Mouse (Mus musculus) adipocyte (in vitro differentiated cells): Measurements from ENCODE around the gene Cdk17.
A peak's percentile ranks its signal among the peaks of the same experiment; 100 is the strongest.

Source experiments
- DNase-seq: peaks from one replicate; pipeline ENCODE4 v3.0.0-alpha.2; 2016; ENCODE audit warnings: low spot score

The Cdk17 gene

GRCm38 (mm10) chr10:93289404-93289803 is 128.7 kb downstream of the Cdk17 start:
- no peak for DNase-seq

- DNase-seq, result peak; percentile 47
Observed at GRCm38 (mm10) chr10:93291352-93291751, 130.7 kb downstream of the Cdk17 start.

DNA sequence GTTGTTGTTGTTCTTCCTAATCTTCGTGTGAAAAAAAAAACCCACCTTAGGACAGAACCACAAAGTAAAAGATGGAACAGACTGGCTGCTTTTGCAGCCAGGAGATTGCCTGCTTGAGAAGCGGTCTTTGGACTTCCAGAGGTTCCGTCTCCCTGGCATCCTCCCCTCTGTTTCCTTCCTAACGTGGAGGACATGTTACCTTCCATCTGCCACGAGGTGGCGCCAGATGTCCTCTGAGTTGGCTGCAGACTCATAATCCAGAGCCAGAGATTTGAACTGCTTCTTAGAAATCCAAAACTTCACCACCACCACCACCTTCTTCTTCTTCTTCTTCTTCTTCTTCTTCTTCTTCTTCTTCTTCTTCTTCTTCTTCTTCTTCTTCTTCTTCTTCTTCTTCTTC is 131.2 kb downstream of the Cdk17 start:
- peak; percentile 87 for DNase-seq

GRCm38 (mm10) chr10:93293621-93294020 is 132.9 kb downstream of the Cdk17 start:
- DNase-seq, result no peak

DNA sequence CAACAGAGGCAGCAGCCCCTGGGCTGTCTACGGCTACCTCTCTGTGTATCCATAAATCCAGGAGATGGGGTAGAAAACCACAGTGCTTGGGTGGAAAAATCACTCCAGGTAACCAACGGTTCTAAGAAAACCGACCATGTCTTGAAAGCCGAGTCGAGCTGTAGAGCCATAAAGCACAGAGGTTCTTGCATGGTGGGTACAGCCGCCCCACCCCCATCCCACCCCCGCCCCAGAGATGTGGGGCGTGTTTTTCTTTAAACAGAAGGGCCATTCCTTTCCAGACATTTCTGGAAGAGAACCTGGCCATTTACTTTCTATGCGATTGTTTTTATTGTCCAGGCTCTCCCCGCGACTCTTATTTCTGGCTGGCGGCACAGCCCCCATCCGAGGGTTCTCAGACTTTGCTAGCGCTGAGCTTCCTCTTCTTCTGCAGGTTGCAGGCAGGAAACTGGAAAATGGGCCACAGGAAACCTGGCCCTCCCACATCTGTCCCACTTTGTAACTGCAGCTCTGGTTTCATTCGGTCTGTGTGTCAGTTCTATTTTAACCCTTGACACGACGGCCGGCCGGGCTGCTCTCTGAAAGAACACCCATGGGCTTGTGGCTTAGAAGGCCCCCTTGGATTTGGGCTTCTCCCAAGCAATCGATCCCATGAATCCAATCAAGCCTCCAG is 134.0 kb downstream of the Cdk17 start:
- no peak for DNase-seq

GRCm38 (mm10) chr10:93297774-93298173 is 137.1 kb downstream of the Cdk17 start:
- DNase-seq, result no peak

DNA sequence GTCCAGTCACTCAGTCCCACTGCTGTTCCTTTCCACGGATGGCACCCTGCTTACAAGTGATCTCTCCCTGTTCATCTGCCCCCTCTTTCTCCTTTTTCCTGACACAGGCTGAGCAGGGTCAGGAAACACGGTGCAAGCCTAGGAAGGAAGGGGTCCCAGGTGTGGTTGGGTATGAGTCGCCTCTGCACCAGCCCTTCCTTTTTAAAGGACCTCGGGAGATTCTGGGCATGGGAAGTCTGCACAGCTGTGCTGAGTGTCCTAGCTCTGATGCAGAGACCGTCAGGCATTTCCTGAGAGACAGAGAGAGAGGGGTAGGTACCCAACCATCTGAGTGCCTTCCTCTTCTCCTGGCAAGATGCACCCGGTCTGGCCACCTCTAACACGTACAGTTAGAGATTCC is 137.5 kb downstream of the Cdk17 start:
- no peak for DNase-seq

DNA sequence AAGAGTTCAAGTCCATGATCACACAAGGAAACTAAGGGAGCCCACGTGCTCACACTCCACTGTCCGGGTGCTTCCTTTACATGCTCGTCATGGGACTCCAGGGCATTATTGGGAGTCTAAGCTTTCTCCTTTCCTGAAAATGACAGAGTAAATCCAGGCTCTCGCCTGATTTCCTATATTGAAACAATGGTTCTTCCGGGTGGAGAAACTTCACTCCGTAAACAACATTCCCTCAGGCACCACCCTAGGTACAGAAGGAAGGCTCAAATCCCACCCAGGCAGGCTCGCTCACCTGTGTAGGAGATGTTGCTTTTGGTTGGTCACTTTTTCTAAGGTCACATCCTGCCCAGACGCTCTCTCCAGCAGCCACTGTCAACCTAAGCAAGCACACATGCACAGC is 141.2 kb downstream of the Cdk17 start:
- DNase-seq, result no peak

DNA sequence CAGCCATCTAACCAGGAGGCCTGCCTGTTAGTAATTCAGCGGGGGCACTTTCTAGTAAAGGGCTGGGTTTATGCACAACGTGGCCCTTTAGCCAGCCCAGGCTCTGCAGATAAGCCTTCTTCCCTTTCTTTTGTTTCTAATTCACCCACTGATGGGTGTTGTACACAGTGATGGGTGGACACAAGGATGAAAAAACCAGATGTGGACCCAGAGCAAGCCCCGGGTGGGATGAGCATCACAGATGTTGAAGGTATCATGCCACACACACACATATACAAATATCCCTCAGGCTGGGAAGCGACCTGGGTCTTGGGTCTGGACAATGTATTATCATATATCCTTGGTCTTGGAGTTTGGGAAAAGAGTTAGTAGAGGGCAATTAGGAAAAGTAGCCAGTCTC is 142.6 kb downstream of the Cdk17 start:
- DNase-seq, result no peak

DNA sequence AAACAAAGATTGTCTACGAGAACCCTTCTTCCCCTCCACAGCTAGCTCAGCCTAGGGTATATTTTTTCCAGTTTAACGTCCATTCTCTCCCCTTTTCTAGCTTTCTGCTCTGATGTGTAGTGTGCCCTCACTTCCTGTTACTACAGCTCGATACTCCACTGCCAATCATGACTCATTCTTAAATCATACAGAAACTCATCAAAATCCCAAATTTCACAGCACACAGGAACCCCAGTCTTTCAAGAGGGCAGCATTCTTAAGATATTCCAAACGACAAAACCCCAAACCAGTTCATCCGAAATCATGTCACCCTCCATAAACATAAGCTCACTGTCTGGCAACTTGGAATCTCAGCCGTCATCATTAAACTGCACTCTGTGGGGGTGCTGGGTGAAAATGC is 145.3 kb downstream of the Cdk17 start:
- peak; percentile 12 for DNase-seq

- DNase-seq, result no peak
Observed at GRCm38 (mm10) chr10:93306367-93306766, 145.7 kb downstream of the Cdk17 start.

- peak; percentile 16 for DNase-seq
Observed at GRCm38 (mm10) chr10:93309131-93309933, 148.7 kb downstream of the Cdk17 start.

GRCm38 (mm10) chr10:93309934-93310621 is 149.4 kb downstream of the Cdk17 start:
- peak; percentile 17 for DNase-seq

DNA sequence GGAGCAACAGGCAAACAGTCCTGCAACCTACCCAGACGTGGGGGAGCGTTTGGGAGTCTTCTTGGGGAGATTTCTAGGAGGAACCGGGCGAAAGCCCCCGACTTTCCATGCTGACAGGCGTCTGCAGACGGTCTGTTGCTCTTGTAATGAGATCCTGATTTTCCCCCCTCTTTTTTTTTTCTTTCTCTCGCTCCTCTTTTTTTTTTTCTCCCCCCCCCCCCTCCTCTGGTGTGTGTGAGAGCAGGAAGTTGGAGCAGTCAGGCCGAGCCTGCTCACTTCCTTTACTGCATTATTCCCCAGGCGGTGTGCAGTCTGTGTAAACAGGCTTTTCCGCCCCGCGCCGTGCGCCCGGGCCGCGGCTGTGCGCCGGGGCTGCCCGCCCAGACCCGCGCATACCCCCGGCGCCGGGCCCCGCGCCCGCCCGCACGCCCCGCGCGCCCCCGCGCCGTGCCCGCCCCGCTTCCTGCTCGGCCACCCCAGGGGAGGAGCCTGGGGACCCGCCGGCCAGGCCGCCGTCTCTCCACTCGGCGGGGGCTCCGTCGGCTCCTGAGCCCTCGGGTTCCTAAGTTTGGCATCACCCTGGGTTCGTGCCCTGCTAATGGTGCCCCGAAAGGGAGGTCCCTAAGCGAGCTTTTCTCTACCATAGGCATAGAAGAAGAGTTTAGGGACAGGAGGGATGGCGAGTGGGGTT is 150.2 kb downstream of the Cdk17 start, which contains the start of gene Elk3:
TSS of gene Elk3 (minus strand) at position 415 of the 691 bp plus-strand sequence.
- DNase-seq, result peak; percentile 22

GRCm38 (mm10) chr10:93311576-93311975 is 150.9 kb downstream of the Cdk17 start:
- no peak for DNase-seq
